Mouse (Mus musculus): ENCODE data around the gene Pdxk.

Pdxk gene

GRCm38 (mm10) chr10:78458348-78459111, 6.2 kb downstream of the Pdxk start:
- no peak for DNase-seq (ENCODE audit: low spot score in 2 of 2)

GRCm38 (mm10) chr10:78457495-78458347, 7.1 kb downstream of the Pdxk start:
- peak; percentile 54 to 59 for DNase-seq (ENCODE audit: low spot score in 2 of 2)

DNA sequence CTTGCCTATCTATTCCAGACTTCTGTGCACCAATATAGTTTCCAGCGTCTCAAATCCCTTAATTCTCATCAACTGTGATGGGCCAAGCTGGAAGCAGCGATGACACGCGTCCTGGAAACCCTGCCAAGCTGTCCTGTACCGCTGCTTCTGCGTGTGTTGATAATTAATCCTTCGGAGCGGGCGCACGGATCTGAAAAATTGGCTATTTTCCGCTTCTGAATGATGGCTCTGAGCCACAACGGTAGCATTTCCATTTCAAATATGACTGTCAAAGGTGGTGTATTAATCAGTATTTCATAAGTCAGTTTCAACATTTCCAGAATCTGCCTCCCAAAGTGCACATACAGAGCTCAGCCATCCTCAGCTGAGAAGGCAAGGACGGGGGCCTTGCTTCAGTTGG, 8.1 kb downstream of the Pdxk start:
- peak in 1 of 2 experiments; percentile 51 for DNase-seq (ENCODE audit: low spot score in 2 of 2)

- no peak for DNase-seq (ENCODE audit: low spot score in 2 of 2)
Measured at GRCm38 (mm10) chr10:78452641-78453040, 12.1 kb downstream of the Pdxk start.

DNA sequence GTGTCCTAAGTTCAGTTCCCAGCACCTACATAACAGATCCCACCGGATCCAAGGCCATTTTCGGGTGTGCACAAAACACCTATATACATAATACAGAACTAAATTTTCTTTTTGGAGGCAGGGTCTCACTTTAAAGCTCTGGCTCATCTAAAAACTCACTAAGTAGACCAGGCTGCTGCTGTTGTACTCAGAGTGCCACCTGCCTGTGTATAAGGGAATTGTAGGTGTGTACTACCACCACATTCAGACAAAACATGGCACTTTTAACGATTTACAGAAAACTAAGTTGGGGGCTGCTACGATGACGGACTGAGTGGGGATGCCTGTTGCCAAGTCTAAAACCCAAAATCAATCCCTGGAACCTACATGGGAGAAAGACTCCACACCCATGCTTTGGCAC, 14.0 kb downstream of the Pdxk start:
- no peak for DNase-seq (ENCODE audit: low spot score in 2 of 2)

DNA sequence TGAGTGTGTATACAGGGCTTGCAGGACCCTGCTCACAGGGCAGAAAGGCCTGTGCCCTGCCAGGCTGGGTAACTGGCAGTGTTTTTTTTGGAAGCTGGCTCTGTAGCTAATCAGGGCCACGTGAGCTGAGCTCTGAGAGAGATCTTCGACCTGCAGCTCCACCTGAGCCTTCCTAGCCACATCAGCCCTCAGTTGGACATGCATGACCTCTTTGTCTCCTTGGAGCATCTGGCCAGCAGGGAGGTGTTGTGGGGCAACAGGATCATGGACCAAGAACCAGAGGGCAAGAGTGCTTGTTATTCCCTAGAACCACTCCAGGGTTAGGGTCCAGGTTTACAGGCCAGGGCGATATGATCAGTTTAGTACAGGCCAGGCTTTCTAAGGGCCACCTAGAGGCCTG, 17.4 kb downstream of the Pdxk start:
- no peak for DNase-seq (ENCODE audit: low spot score in 2 of 2)

DNA sequence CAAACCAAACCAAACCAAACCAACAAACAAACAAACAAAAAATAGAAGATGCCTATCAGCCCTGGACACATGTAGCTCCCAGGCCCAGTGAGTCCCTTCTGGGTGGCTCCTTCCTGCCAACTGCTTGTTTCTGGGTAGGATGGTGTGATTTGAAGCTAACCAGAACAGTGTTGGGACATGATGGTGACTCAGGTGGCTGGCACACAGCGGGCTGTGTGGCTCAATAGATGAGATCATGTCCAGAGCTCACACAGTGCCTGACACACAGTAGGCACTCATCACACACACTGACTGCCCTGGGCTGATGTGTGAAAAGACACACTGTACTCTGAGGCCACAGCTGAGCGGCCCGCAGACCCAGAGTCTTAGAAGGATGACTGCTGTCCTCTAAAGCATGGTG, 18.6 kb downstream of the Pdxk start:
- no peak for DNase-seq (ENCODE audit: low spot score in 2 of 2)

DNA sequence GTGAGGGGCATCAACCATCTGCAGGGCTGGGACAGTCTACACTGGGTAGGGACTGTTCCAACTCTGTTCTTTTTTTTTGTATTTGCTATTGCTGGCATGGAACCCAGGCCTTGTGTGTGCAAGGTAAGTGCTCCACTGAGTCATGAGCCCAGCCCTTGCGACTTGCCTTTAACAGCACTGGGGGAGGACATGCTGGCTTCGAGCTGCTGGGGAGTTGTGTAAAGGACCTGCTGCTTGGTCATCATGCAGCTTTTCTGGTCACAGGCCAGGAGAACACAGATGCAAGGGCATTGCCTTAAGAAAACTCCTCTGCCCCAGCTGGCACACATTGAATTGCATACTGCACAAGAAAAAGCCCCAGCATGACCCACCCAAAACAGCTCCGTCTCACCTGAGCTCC, 22.5 kb downstream of the Pdxk start:
- no peak for DNase-seq (ENCODE audit: low spot score in 2 of 2)

GRCm38 (mm10) chr10:78441606-78442005, 23.2 kb downstream of the Pdxk start:
- DNase-seq (ENCODE audit: low spot score in 2 of 2), result no peak

DNA sequence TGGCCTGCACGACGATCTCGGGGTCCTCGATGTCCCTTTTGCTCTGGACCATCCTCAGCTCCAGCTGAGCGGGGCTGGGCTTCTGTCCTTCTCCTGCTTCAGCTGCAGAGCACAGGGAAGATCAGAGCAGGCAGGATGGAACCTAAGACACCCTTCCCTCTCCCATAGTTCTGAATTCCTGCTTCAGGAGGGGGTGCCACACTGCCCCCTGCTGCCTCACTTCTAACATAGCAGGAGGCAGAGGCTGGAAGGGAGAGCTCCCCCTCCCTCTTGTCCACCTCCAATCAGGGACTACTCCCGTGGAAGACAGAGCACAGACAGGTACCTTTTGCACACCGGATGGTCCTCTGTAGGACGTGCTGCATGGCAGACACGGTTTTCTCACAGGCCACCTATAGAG, 24.0 kb downstream of the Pdxk start:
- DNase-seq (ENCODE audit: low spot score in 2 of 2), result no peak

- DNase-seq (ENCODE audit: low spot score in 2 of 2), result no peak
Measured at GRCm38 (mm10) chr10:78439990-78440389, 24.8 kb downstream of the Pdxk start.

- no peak for DNase-seq (ENCODE audit: low spot score in 2 of 2)
Measured at GRCm38 (mm10) chr10:78439550-78439949, 25.2 kb downstream of the Pdxk start.

- DNase-seq (ENCODE audit: low spot score in 2 of 2), result peak; percentile 72 to 85
Measured at GRCm38 (mm10) chr10:78438094-78438493, 26.7 kb downstream of the Pdxk start.

DNA sequence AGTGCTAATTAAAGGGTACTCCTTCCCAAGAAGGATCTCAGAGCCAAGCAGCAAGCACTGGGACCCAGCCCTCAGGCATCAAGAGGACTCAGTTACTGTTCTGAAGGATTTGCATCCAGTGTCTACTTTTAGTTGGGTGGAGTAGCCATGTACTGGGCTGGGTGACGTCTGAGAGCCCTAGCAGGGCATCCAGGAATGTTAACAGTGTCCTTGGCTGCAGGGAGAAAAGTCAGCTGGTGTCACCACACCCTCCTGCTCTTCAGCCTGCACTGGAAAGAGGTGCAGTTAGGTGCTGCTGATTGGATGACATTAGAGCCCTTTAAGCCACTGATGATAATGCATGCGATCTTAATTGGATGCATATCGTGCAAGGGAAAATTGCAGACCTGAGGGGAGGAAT, 31.9 kb downstream of the Pdxk start:
- DNase-seq (ENCODE audit: low spot score in 2 of 2), result no peak

GRCm38 (mm10) chr10:78429776-78430175, 35.0 kb downstream of the Pdxk start:
- no peak for DNase-seq (ENCODE audit: low spot score in 2 of 2)

GRCm38 (mm10) chr10:78429180-78429579, 35.6 kb downstream of the Pdxk start:
- no peak for DNase-seq (ENCODE audit: low spot score in 2 of 2)

DNA sequence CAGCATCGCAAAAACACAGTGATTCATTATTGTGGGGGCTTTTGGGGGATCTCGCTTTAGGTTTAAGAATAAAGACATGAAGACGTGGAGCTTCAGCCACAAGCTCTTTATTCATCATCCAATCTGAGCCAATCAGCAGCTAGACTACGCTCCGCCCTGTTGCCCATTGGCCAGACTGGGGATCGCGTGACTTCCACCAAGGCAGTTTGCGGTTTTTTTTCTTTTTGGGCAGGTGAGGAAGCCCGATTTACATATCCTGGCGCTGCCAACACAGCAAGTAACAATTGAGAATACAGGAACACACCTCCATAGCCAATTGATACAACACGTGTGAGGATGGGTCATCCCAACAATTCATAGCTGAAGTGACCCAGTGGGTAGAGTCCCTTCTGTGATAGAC, 36.7 kb downstream of the Pdxk start:
- no peak for DNase-seq (ENCODE audit: low spot score in 2 of 2)

DNA sequence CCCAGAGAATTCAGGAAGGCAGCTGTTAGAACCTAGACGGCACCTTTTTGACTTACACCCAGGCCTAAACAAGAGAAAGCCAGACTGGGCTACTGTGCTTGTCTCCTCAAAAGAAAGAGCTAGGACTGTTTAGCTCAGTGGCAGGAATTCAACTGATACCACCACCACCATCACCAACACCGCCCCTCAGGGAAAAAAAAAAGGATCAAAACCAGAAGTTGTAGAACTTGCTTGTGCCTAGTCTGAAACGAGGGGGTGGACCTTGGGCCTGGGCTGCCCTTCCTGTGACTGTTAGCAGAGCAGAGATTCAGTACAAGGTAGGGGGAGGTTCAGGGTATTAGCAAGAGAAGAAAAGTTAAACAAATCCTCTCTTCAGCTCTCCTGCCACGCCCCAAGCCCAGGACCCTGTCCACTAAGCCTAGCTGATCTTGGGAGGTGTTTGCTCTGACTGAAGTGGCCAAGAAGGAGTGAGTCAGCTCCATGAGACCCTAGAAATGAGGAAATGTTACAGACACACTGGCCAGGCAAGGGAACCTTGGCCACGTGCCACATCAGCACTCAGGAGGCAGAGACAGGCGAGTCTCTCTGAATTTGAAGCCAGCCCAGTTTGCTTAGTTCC, 38.5 kb downstream of the Pdxk start:
- DNase-seq (ENCODE audit: low spot score in 2 of 2), result no peak

GRCm38 (mm10) chr10:78425181-78426041, 39.4 kb downstream of the Pdxk start, which contains the start of gene Cstb:
Gene Cstb (plus strand): TSS chr10:78425669.
- peak; percentile 91 for DNase-seq (ENCODE audit: low spot score in 2 of 2)

DNA sequence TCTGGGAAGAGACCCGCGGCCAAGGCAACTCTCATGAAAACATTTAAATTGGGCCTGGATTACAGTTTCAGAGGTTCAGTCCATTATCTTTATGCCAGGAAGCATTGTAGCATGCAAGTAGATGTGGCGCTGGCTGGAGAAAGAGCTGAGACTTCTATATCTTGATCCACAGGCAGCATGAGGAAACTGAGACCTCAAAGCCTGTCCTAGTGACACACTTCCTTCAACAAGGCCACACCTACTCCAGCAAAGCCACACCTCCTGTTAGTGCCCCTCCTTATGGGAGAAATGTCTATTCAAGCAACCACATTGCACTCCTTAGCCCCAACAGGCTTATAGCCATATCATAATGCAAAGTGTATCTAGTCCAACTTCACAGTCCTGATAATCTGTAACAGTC, 42.2 kb downstream of the Pdxk start:
- no peak for DNase-seq (ENCODE audit: low spot score in 2 of 2)

- no peak for DNase-seq (ENCODE audit: low spot score in 2 of 2)
Measured at GRCm38 (mm10) chr10:78420929-78421328, 43.8 kb downstream of the Pdxk start.

DNA sequence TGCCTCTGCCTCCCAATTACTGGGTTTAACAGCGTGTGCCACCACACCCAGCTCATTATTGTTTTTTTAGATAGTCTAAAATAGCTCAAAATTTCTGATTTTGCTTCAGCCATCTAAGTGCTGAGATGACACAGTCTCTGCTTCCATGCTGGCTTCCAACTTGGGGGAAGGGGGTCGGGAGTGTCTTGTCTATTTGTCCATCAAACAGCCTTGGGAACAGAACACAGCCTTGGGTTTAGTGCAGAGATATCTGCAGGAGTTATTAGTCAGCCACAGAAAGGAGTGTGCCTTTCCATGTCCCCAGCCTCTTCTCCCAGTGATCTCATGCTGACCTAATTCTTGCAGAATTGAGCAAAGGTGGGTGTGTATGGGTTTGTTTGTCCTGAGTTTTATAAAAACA, 46.0 kb downstream of the Pdxk start:
- no peak for DNase-seq (ENCODE audit: low spot score in 2 of 2)

All from right cerebral cortex, postnatal 10 days (tissue).